Mouse (Mus musculus): ENCODE measurements around the gene Gnat1. TPM values are rescaled to one million over a fixed set of nuclear protein-coding genes. Genes with fewer than 3 reads are reported as not detected.

The Gnat1 gene
- 1 to 10 TPM in 1 of 2 experiments, not detected in 1; 1.1 TPM for polyA plus RNA-seq (2017; shearing (Covaris generic))

DNA sequence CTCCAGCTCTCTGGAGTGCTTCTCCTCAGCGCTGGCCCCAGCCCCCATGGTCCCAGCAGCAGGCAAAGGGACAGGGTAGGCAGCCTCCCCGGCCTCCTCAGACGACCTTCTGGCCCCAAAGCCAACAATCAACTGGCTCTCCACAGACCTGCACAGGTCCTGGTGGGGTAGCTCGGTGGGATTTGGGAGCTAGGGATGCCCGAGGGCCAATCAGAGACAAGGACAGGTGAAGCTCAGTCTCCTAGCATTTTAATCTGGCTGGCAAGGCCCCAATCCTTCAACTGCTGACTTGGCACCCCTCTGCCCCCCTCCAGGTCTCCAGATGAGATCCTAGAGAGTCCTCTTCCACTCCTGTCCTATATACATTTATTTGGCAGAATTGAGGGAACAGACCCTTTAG lies at the start of gene Gnat1:
Gnat1 (minus strand) TSS at position 212 of the 400 bp plus-strand sequence.
- no peak for ATAC-seq

DNA sequence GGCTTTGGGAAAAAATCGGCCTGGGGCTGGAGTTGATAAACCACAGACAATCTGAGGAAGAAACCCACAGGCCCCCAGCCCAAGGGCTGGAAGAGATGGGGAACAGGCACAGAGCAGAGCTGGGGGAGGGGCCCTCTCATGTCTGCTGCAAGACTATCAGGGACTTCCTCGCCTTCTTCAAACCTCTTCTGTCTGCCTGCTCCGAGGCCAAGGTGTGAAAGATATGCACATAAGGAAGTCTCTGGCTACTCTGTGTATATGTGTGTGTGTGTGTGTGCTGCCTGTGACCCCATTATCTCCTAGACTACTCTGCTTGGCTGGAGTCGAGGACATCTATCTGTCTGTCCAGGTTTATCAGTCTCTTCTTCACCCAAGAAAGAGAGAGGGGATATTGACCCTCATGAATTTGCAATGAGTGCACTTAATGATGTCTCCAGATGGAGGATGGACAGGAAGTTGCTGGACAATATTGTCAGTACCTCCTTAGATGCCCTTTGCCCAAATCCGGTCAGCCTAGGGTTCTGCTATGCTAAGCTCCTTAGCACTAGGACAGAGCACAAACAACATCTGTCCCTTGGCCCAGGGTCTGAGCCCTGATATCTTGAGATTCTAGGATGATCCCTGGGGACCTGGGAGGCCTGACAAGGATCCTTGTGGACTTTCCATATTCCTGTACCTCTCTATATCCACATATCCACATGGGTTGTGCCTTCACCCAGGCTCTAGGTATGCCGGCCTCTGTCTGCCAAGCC lies 49.6 kb upstream of the Gnat1 start:
- no peak for ATAC-seq

GRCm38 (mm10) chr9:107727041-107727440 lies 47.5 kb upstream of the Gnat1 start:
- ATAC-seq = no peak

GRCm38 (mm10) chr9:107724796-107725195 lies 45.3 kb upstream of the Gnat1 start:
- ATAC-seq = no peak

DNA sequence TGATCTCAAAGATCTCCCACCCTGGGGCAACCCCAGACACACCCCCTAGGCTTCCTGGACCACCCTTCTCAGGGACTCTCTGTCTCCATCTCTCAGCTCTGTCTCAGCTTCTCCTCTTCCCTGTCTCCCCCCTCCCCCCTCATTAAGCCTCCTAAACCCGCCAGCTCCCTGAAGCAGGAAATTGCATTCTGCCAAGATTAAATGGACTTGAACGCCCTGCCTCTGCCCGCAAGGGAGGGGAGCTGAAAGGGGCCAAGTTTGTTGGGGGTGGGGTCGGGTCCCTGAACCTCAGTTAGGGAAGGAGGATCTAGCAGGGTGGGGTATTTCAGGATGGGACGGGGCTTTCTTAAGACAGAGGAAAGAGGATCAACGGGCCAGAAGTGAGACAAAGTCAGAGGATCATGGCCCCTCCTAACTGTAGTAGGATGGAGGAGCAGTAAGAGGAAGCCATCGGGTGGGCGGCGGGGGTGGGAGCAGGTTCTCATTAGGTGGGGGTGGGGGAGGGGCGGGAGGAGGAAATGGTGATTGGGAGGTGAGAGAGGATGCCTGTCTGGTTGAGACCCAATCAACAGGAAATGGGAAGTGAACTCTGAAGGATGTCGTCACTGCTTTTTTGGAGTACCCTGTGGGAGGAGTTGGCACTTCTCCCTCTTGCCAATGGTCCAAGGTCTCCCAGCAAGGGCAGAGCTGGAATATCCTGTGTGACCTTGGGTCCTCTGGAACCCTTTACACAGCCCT lies 44.5 kb upstream of the Gnat1 start:
- ATAC-seq = peak; percentile 28

DNA sequence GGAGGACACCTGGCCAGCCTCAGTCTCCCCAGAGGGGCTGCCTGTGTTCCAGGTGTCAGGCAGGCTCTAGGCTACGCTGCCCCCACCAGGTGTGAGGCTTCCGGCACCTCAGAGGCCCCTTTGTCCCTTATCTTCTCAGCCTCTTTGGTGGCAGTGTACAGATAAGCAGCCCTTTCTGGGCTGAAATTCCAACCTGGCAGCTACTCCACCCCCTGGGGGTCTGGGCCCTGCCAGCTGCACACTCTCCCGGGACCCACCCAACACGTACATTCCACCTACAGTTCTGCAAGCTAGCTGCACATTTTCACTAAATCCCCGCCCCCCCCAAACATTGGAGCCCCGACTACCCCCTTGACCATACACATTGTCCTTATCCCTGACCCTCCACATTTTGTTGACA lies 43.8 kb upstream of the Gnat1 start:
- ATAC-seq = no peak

DNA sequence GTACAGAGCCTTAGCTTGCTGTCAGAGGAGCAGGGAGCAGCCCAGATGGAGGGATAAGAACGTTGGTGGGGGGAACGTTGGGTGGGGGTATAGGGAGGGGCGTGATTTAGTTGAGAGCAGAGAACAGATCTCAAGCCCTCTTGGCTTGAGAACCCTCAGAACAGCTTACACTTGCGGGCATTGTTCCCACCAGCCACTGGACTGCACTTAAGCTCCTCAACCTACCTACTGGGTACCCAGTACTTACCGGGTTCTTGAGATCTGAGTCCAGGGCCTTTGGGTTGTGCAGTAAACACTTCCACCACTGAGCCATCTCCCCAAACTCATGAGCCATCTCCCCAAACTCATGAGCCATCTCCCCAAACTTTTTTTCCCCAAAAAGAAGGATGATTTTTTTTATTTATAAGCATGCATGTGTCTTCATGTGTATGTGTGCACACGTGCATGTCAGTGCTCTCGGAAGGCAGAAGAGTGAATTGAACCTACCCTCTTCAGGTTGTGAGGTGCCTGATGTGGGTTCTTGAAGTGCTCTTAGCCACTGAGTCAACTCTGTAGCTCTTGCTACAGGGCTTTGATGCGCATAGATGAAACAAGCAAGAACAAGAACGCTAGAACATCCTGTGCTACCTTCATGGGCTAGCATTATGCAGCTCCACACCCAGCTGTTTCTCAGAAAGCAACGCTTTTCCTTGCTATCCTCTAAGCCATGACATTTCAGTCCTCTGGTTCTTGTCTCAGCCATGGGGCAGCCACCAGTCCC lies 39.4 kb upstream of the Gnat1 start:
- ATAC-seq = no peak

DNA sequence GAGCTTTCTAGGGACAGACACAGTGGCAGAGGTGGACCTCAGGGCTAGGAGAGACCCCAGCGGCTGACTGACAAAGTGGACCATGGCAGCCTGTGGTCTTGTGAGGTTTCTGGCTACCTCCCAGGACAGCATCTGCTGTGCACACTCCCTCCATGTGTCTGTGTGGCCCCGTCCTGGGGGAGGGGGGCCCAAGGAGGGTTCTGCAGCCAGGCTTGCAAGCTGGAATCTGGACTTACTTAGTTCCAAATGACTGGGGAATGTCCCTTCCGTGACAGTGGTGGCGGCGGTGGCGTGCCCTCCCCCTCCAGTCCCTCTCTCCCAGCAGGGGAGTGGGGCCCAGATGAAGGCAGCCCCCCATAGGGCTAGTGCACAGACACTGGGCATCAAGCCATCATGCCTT lies 37.4 kb upstream of the Gnat1 start:
- ATAC-seq = no peak

DNA sequence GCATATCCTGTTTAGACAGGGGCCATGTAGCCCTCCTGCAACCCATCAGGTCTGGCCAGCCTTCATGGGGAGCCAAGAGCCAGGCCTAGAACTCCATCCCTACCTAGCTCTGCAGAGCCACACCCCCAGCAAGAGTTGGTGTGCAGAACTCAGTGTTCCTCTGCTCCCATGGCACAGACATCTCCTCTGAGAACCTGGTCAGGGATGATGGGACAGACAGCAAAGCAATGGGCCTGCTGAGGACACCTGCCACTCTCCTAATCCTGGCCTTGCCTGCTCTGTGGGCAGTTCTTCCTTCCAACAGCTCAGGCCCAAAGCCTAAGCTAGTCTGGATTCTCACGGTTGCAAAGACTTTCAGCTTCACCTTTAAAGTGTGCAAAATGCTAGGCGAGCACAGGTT lies 36.1 kb upstream of the Gnat1 start:
- no peak for ATAC-seq

- ATAC-seq = no peak
Measured at GRCm38 (mm10) chr9:107714221-107714952, 34.9 kb upstream of the Gnat1 start.

GRCm38 (mm10) chr9:107709697-107710483 lies 30.4 kb upstream of the Gnat1 start, which contains the start of gene Sema3f:
Gene Sema3f, minus strand, starts transcription at chr9:107710475.
- ATAC-seq = peak; percentile 52

DNA sequence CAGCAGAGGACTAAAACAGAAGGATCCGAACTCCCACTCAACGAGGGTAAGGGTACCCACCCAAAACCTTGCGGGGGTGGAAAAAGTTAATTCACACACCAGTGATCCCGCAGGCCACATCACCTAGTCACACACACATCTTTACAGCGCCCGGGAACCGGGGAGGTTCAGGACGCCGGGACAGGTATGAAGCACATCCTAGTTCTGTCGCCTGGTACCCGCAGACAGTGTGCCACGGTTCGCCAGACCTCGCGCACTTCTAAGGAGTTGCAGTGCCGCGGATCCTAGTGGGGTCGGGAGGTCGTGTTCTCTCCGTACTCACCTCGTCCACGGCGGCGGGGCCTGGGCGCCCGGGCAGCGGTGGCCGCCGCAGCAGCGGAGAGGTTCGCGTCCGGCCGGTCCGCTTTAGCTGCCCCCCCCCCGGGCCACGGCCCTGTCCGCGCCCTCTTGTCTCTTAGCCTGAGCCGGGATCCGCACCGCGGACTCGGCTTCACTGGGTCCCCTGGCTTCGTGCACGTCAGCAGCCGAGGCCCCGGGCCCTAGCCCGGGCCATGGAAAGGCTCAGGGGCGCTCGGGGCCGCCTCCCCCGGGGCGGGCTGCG lies 29.7 kb upstream of the Gnat1 start:
- no peak for ATAC-seq

GRCm38 (mm10) chr9:107708439-107709095 lies 29.1 kb upstream of the Gnat1 start:
- no peak for ATAC-seq

- ATAC-seq = no peak
Measured at GRCm38 (mm10) chr9:107707701-107708438, 28.4 kb upstream of the Gnat1 start.

DNA sequence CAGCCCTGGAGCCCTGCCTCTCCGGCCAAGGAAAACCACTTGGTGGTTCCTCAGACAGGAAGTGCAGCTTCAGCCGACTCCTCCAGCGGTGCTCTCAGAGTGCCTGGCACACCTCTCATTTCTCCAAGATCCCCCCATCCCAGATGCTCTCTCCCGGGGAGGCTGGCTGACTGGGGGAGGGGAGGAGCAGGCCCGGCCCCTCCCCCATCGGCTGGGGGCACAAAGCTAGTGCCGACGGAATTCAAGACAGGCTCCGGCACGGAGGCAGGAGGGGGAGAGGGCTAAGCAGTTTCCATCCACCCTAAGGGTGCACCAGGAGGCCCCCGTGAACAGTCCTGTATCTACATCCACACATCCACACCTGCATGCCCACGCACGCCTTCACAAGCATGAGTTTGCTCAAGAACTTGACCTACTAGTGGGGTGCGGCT lies 27.3 kb upstream of the Gnat1 start:
- no peak for ATAC-seq

DNA sequence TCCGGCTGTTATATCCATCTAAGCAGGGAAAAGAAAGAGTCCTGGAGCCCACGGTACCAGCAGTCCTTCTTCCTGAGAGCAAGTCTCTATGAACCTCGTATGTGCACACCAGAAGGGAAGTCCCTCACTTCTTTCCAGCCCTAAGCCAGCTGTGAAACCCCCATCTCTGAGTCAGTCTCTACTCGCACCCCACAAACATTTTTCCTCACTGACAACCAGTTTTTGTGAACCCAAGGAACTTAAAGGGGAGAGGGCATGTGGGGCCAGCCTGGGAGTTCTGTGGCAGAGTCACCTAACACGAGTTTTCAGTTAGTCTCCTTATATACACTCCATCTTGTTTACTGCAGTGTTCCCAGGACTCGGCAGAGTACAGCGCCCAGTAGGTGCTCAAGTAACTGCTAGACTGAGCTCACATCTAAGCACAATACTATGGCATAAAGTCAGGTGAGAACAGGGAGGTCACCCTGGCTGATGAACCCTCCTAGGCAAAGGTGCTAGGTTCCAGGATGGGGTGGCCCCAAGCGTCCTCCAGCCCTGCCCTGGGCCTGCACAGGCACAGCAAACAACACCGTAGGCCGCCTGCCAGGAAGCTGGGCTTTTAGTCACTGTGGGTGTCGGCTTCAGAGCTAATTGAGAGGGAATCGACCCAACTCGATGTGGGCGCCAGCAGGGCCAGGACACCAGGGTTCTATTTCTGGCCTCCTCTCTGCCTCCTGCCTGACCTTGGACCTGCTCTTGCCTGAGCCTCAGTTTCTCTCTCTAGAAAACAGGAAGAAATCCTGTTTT lies 24.0 kb upstream of the Gnat1 start:
- no peak for ATAC-seq

DNA sequence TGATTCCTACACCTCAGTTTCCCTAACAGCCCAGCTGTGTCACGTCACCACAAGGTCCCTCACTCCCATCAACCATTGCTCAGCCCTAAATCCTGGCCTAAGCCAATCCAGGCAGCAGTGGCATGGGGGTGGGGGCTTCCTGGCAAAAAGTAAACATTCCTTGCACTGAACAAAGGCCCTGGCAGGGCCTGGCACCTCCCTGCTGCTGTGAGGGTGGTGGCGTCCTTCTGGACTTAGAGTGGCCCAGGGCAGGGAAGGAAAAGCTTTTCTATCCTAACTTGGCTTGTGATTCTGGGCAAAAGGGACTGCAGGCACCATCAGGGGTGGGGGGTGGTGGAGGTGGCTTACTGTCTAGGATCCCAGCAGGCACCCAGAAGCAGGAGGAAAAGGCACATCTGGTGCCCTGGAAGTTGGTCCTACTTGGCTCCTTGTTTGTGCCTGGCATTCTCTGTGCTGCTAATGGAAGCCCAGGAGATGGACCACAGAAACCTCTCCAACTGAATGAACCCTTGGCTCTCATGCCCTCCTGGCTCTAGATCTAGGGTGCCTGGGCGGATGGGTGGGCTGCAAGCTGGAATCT lies 23.2 kb upstream of the Gnat1 start:
- ATAC-seq = no peak

DNA sequence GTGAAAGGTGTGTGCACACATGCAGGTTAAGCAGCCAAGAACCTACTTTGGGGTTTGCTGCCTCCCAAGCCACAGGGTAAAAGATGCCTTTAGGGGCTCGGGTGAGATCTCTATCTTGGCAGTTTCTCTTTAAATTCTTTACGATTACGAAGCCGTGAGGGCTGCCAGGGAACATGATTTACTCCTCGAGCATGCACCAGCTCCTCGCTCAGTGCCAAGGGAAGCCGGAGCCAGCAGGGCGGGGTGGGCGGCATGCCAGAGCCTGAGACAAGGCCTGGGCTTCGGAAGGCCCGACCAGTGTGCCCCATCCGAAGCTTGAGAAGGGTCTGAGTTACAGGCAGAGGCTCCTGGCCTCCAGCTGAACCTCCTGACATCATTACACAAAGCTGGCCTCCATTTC lies 22.1 kb upstream of the Gnat1 start:
- ATAC-seq = no peak

GRCm38 (mm10) chr9:107700114-107700571 lies 20.6 kb upstream of the Gnat1 start:
- no peak for ATAC-seq

All from activated CD4-positive, CD25-positive, alpha-beta regulatory T cell, adult 4 months (primary cell).